ENCODE assay signal across 8 mouse cellular contexts in the genomic region with DNA sequence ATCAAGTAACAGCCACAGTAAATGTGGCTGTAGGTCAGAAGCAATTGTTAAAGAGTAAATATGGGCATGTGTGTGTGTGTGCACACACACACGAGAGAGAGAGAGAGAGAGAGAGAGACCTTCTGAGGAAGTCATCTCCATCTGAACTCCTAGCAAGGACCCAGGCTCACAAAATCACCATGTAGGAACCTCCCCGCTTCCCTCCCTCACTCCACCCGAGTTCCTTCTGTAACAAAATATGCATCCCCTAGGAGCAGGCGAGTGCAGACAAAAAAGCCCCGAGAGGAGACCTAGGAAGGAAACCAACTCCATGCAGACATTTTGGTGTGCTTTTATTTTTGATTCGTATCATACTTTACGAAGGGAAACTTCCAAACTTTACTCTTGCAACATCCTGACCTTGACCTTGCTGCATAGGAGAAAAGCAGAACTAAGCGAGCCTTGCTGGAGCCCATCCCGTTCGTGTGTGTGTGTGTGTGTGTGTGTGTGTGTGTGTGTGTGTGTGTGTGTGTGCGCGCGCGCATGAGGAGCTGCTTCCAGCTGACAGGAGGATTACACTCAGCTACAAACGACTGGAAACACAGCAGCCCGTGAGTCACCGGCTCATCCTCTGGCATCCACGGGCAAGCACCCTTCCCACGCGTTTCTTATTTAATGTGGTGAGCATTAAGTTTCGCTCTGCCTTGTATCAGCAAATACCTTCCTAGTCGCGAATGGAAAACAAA.
DNase-seq lines count a peak whose midpoint lies in the region; ATAC-seq lines count a peak whose summit lies in the region.

No protein-coding gene starts in this region.

- ATAC-seq in liver, embryonic 11.5 days (replicated peaks; ENCODE audit: low FRiP score), result no peak
- peak; percentile 79 for ATAC-seq in embryonic facial prominence, embryonic 14.5 days (ENCODE audit: low read depth)
- ATAC-seq in intestine, embryonic 16.5 days, result no peak
- no peak; the same call in 1 of the 2 replicates for ATAC-seq in stomach, embryonic 16.5 days (ENCODE audit: insufficient read depth, low FRiP score)
- ATAC-seq in forebrain, embryonic 11.5 days (replicated peaks; ENCODE audit: low FRiP score), result no peak

- peaks cover 10% of the 10 kb centered on the region for H3K4me1 ChIP-seq in liver, embryonic 11.5 days (replicated peaks; ENCODE audit: control insufficient read depth, insufficient read depth, low read length)
- H3K4me1 ChIP-seq in embryonic facial prominence, embryonic 14.5 days (ENCODE audit: control insufficient read depth, insufficient read depth, low read length), result peaks cover 3% of the 10 kb centered on the region; the same call in 1 of the 2 replicates
- no peaks in the 10 kb centered on the region for H3K4me1 ChIP-seq in intestine, embryonic 16.5 days (ENCODE audit: control insufficient read depth, insufficient read depth, low read length)
- 0 out of 2 replicates have a peak, but pooled peaks cover 6% of the 10 kb centered on the region for H3K4me1 ChIP-seq in stomach, embryonic 16.5 days (ENCODE audit: control insufficient read depth, insufficient read depth, low read length)
- no peaks in the 10 kb centered on the region for H3K4me1 ChIP-seq in forebrain, embryonic 11.5 days (replicated peaks; ENCODE audit: control insufficient read depth, insufficient read depth, low read length)

- WGBS in liver, embryonic 11.5 days, result 66% methylated on average over 23 of the region's 23 CpGs
- 25% methylated on average over 23 of the region's 23 CpGs for WGBS in embryonic facial prominence, embryonic 14.5 days
- WGBS in intestine, embryonic 16.5 days, result 48% methylated on average over 23 of the region's 23 CpGs
- 35% methylated on average over 23 of the region's 23 CpGs for WGBS in stomach, embryonic 16.5 days
- WGBS in forebrain, embryonic 11.5 days, result 75% methylated on average over 23 of the region's 23 CpGs

- no peak overlapping the region for H3K4me3 ChIP-seq in liver, embryonic 11.5 days (ENCODE audit: low read depth, low read length)
- peak overlapping the region; percentile 21 for H3K4me3 ChIP-seq in embryonic facial prominence, embryonic 14.5 days (ENCODE audit: low read depth, low read length)
- H3K4me3 ChIP-seq in intestine, embryonic 16.5 days (ENCODE audit: low read length), result peak overlapping the region; percentile 20
- peak overlapping the region; percentile 27 for H3K4me3 ChIP-seq in stomach, embryonic 16.5 days (replicated peaks; ENCODE audit: low read length)
- no peak overlapping the region for H3K4me3 ChIP-seq in forebrain, embryonic 11.5 days (ENCODE audit: low read depth, low read length)

- no peaks in the 10 kb centered on the region for H3K36me3 ChIP-seq in liver, embryonic 11.5 days (ENCODE audit: control insufficient read depth, insufficient read depth, low read length)
- peaks cover 8% of the 10 kb centered on the region; the same call in 1 of the 2 replicates for H3K36me3 ChIP-seq in embryonic facial prominence, embryonic 14.5 days (ENCODE audit: control insufficient read depth, insufficient read depth, low read length)
- no peaks in the 10 kb centered on the region for H3K36me3 ChIP-seq in intestine, embryonic 16.5 days (ENCODE audit: control insufficient read depth, insufficient read depth, low read length)
- H3K36me3 ChIP-seq in stomach, embryonic 16.5 days (ENCODE audit: control insufficient read depth, insufficient read depth, low read length), result no peaks in the 10 kb centered on the region
- H3K36me3 ChIP-seq in forebrain, embryonic 11.5 days (ENCODE audit: control insufficient read depth, insufficient read depth, low read length), result no peaks in the 10 kb centered on the region

- DNase-seq in liver, result peak; percentile 47
- DNase-seq in liver, embryonic 11.5 days (ENCODE audit: low spot score), result no peak
- DNase-seq in embryonic facial prominence, embryonic 14.5 days (ENCODE audit: low spot score), result peak; percentile 83
- peak; percentile 36 for DNase-seq in lung, postnatal 25 days (ENCODE audit: low spot score)
- no peak for DNase-seq in forebrain, embryonic 11.5 days (ENCODE audit: low spot score)
- no peak for DNase-seq in cerebellum, postnatal 10 days

- H3K4me2 ChIP-seq in liver, embryonic 11.5 days, result no peak overlapping the region
- H3K4me2 ChIP-seq in embryonic facial prominence, embryonic 14.5 days (ENCODE audit: low read depth, low read length), result peak overlapping the region; percentile 43
- no peak overlapping the region for H3K4me2 ChIP-seq in intestine, embryonic 16.5 days (ENCODE audit: low read depth, low read length)
- H3K4me2 ChIP-seq in stomach, embryonic 16.5 days (ENCODE audit: low read depth, low read length), result peak overlapping the region; percentile 39
- H3K4me2 ChIP-seq in forebrain, embryonic 11.5 days (ENCODE audit: low read depth, low read length, severe bottlenecking), result no peak overlapping the region

- H3K27me3 ChIP-seq in liver, embryonic 11.5 days (replicated peaks; ENCODE audit: control insufficient read depth, insufficient read depth, low read length), result no peaks in the 10 kb centered on the region
- no peaks in the 10 kb centered on the region for H3K27me3 ChIP-seq in embryonic facial prominence, embryonic 14.5 days (replicated peaks; ENCODE audit: control insufficient read depth, insufficient read depth, low read length)
- no peaks in the 10 kb centered on the region for H3K27me3 ChIP-seq in intestine, embryonic 16.5 days (replicated peaks; ENCODE audit: control insufficient read depth, insufficient read depth, low read length)
- H3K27me3 ChIP-seq in stomach, embryonic 16.5 days (ENCODE audit: control insufficient read depth, insufficient read depth, low read length), result no peaks in the 10 kb centered on the region
- H3K27me3 ChIP-seq in forebrain, embryonic 11.5 days (ENCODE audit: control insufficient read depth, insufficient read depth, low read length), result no peaks in the 10 kb centered on the region

- H3K9me3 ChIP-seq in liver, embryonic 11.5 days (ENCODE audit: control insufficient read depth, low read length), result no peaks in the 10 kb centered on the region
- H3K9me3 ChIP-seq in embryonic facial prominence, embryonic 14.5 days (ENCODE audit: control insufficient read depth, low read length), result no peaks in the 10 kb centered on the region
- no peaks in the 10 kb centered on the region for H3K9me3 ChIP-seq in intestine, embryonic 16.5 days (ENCODE audit: control insufficient read depth, low read length)
- H3K9me3 ChIP-seq in stomach, embryonic 16.5 days (replicated peaks; ENCODE audit: control insufficient read depth, low read length), result no peaks in the 10 kb centered on the region
- H3K9me3 ChIP-seq in forebrain, embryonic 11.5 days (ENCODE audit: control insufficient read depth, low read length), result no peaks in the 10 kb centered on the region

- no peak overlapping the region for H3K27ac ChIP-seq in liver, embryonic 11.5 days (ENCODE audit: low read depth, low read length)
- peak overlapping the region; percentile 59 for H3K27ac ChIP-seq in embryonic facial prominence, embryonic 14.5 days (replicated peaks; ENCODE audit: low read depth, low read length)
- no peak overlapping the region for H3K27ac ChIP-seq in intestine, embryonic 16.5 days (ENCODE audit: low read length)
- H3K27ac ChIP-seq in stomach, embryonic 16.5 days (ENCODE audit: low read length), result peak overlapping the region; percentile 17; the same call in 1 of the 2 replicates
- H3K27ac ChIP-seq in forebrain, embryonic 11.5 days (ENCODE audit: low read depth, low read length), result no peak overlapping the region

- H3K9ac ChIP-seq in liver, embryonic 11.5 days (ENCODE audit: low read depth, low read length), result no peak overlapping the region
- H3K9ac ChIP-seq in embryonic facial prominence, embryonic 14.5 days (ENCODE audit: low read depth, low read length), result peak overlapping the region; percentile 55
- H3K9ac ChIP-seq in intestine, embryonic 16.5 days (ENCODE audit: low read depth, low read length), result no peak overlapping the region
- 0 out of 2 replicates have a peak overlapping the region, but pooled peaks have one; percentile 23 for H3K9ac ChIP-seq in stomach, embryonic 16.5 days (ENCODE audit: low read length)
- no peak overlapping the region for H3K9ac ChIP-seq in forebrain, embryonic 11.5 days (ENCODE audit: low read length)

Comparison
In these comparisons a context has a peak if more than half of its experiments do, and no peak if none do; other contexts are left out.
1. DNase-seq: peak in liver (single experiment), embryonic facial prominence, embryonic 14.5 days (single experiment) and lung, postnatal 25 days (single experiment); none in liver, embryonic 11.5 days (single experiment), forebrain, embryonic 11.5 days (single experiment) and cerebellum, postnatal 10 days (0 of 2).
2. H3K27ac ChIP-seq: peak in embryonic facial prominence, embryonic 14.5 days (single experiment) and stomach, embryonic 16.5 days (single experiment); none in liver, embryonic 11.5 days (single experiment), intestine, embryonic 16.5 days (single experiment) and forebrain, embryonic 11.5 days (single experiment).
3. H3K4me2 ChIP-seq: peak in embryonic facial prominence, embryonic 14.5 days (single experiment) and stomach, embryonic 16.5 days (single experiment); none in liver, embryonic 11.5 days (single experiment), intestine, embryonic 16.5 days (single experiment) and forebrain, embryonic 11.5 days (single experiment).
4. H3K4me3 ChIP-seq: peak in embryonic facial prominence, embryonic 14.5 days (single experiment), intestine, embryonic 16.5 days (single experiment) and stomach, embryonic 16.5 days (single experiment); none in liver, embryonic 11.5 days (single experiment) and forebrain, embryonic 11.5 days (single experiment).
5. H3K9ac ChIP-seq: peak in embryonic facial prominence, embryonic 14.5 days (single experiment) and stomach, embryonic 16.5 days (single experiment); none in liver, embryonic 11.5 days (single experiment), intestine, embryonic 16.5 days (single experiment) and forebrain, embryonic 11.5 days (single experiment).